Mouse (Mus musculus): Measurements from ENCODE around the gene Trim80.
A peak's percentile ranks its signal among the peaks of the same experiment; 100 is the strongest.

- peak; percentile 99 for TF ChIP-seq CTCF (IDR thresholded peaks at IDR 0.05; ENCODE audit: low read depth)
- no peak for TF ChIP-seq EP300 (IDR thresholded peaks at IDR 0.05; ENCODE audit: low read depth)
Measured at GRCm38 (mm10) chr11:115473626-115474275, 33.4 kb downstream of the Trim80 start.

Data from heart, postnatal 0 days (tissue).